Mouse (Mus musculus) adrenal gland, postnatal 14 days (tissue): ENCODE measurements at regions not wholly inside any gene's neighbourhood (a gene's known extent, or its start where the extent isn't known, plus 50 kb on each side); places are given as distances from the start of the nearest gene placed in this dataset.

ENCODE experiments used
- DNase-seq: peaks from one replicate; pipeline ENCODE4 v3.0.0; 2021; ENCODE audit warnings: mixed read lengths

DNA sequence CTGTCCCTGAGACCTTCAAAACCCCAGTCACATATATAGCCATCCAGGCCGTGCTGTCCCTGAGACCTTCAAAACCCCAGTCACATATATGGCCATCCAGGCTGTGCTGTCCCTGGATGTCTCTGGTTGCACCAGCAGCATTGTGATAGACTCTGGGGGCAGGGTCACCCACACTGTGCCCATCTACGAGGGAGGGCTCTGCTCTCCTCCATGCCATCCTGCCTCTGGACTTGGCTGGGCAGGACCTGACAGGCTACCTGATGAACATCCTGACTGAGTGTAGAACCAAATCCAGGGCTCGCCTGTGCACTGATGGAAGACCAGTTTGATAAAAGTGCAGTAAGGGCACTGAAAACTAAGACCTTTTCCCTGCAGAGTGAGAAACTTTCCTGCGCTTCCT lies 63.1 kb upstream of the S1pr3 start:
- DNase-seq, result no peak

DNA sequence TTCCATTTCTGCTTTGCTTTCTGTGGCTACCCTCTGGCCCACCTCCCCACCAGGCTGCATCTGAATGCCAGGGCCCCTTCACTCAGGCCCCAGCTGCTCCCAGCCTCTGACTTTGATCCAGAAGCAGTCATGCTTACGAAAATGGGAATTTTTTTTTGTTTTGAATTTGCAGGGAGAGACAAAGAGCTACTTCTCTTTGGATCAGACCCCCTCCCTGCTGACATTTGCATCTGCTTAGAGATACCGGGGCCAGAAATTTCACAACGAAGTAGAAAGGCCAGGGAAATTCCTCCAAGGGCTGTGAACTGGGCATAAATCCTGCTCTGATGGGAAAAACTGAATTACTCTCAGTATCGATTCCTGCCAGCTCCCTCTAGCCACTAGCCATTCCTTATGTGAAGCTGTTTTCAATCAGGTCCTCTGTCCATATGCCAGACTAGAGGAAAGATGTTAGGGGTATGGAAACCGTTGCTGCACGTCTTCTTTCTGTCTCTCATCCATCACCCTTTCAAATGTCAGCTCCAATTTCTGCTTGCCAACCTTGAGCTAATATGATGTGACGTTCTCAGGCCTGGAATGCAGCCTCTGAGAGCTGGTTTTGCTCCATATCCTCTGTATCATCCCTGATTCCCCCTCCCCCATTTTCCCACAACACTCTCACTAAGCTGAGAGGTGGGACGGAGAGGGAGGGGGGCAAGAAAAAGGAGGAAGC lies 62.4 kb upstream of the S1pr3 start:
- DNase-seq, result peak; percentile 15

DNA sequence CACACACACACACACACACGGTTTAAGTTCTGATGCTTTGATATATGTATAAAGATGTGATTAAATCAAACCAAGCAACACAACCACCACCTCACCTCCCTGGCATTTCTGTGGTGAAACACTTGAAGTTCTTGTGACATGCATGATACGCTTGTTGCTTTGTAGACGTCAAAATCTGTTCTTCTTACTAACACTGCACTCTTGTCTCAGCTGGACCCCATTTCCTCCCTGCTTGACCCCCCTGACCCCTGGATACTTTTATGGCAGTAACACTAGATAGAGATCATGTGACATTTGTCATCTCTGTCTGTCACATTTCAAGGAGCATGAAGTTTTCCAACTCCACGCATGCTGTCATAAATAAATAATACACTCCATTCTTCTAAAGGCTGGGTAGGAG lies 59.7 kb upstream of the S1pr3 start:
- no peak for DNase-seq

DNA sequence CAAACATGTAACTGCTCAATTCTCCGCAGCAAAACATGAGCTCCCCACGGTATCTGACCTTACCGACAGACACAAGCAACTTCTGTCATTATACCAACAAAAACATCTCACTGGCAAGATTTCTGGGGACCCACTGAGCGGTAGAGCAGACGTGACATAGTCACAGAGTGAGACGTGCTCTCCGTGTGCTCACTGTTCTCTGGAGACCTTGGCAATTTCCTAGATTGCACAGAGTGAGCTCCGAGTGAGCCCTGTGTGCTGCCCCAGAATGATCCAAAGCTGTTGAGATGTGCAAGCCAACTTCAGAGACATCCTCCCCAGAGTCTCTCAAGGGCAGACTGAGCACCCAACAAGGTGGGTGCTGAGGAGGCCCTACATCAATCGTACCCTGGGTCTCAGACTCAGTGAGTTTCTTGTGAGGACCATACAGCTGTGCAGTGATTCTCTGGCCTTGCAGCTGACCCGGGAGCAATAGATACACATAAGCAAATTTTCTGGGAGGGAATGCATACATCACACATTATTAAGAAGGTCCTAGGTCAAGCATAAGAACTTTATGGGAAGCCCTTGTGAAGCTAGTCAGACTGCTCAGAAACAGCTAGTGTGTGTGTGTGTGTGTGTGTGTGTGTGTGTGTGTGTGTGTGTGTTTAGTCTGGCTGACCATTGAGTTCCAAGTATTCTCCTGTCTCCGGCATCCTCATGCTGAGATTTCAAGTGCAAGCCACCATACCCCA lies 58.5 kb upstream of the S1pr3 start:
- peak; percentile 7 for DNase-seq

DNA sequence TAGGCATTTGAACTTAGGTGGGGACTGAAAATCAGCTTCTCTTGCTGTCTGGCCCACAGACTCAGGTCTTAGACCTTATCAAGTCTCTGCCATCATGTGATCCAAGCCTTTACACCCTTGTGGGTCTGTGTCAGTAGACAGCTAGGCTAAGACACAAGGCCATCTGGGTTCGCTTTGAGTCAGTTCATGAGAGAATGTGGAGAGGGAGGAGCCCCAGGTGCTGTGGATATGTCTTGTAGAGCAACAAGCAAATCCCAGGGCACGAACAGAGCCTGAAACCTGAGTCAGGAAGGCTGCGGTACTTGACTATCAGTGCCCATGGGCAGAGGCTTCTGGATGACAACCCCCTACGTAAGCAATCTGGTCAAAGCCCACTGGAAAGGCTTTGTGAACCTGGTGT lies 55.6 kb upstream of the S1pr3 start:
- no peak for DNase-seq

DNA sequence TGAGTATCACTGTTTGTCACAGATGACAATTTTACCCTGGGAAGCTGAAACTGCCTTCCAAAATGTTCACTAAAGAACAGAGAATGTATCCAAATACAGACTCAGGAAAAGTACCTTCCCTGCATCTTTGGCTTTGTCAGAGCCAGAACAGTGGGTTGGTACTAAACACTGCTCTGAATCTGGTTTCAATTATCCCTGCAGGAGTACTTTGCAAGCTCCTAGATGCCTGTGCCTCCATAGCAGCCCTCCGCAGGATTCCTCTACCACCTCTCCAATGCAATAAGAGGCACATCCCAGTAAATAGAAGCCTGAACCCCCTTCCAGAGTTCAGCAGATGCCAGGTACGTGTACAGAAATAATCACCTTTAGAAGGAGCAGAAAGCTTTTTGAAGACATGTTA lies 52.9 kb upstream of the S1pr3 start:
- no peak for DNase-seq
